Mouse (Mus musculus) yolk sac, embryonic 10.5 days (tissue): Measurements from ENCODE around the gene Glis3.

Source experiments
- DNase-seq: peaks from one replicate; pipeline ENCODE4 v3.0.0-alpha.2; 2017; ENCODE audit warnings: low spot score

Glis3 gene

GRCm38 (mm10) chr19:28381441-28381840 is 298.4 kb downstream of the Glis3 start:
- no peak for DNase-seq

DNA sequence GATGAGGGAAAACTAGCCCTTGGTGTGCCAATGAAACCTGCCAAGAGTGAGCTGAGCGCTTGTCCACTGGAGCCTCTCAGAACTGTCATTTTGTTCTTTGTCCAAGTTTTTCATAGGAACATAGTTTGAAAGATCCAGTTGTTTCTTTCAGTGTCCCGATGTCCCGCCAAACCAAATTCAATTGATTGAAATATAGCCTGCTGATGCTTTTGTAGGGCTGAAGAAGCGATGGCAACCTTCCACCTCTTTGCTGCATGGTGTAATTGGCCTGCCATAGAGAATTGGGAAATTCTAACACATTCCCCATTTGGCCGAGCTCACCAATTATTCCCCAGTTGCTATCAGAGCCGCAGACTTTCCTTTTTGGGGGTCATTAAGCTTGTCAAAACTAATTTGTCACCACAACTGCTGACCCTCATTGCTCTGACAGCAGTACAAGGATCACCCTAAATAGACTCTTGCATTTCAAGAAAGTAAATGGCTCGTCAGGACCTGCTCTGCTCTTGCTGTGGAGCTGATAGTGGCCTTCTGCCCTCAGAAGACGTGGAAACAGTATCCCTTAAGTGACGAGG is 299.1 kb downstream of the Glis3 start:
- no peak for DNase-seq

GRCm38 (mm10) chr19:28377788-28378295 is 302.0 kb downstream of the Glis3 start:
- no peak for DNase-seq

DNA sequence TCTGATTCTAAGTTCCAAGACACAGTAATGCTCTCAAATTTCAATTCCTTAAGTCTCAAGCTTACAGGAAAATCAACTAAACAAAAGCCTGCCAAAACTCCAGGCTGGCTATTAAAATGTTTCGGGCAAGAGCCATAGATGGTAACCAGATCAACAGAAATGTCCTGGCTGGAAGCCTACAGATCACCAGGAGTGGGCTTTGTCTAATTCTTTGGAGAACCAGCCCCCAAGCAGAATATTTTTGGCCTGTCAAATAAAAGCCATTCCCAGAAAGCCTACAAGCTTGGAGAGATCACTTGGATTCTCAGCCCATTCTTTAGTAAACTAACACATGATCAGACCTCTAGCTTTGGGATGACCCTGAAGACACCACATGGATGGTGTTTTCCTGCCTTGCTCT is 303.5 kb downstream of the Glis3 start:
- DNase-seq: no peak

- no peak for DNase-seq
Measured at GRCm38 (mm10) chr19:28375746-28376145, 304.1 kb downstream of the Glis3 start.

DNA sequence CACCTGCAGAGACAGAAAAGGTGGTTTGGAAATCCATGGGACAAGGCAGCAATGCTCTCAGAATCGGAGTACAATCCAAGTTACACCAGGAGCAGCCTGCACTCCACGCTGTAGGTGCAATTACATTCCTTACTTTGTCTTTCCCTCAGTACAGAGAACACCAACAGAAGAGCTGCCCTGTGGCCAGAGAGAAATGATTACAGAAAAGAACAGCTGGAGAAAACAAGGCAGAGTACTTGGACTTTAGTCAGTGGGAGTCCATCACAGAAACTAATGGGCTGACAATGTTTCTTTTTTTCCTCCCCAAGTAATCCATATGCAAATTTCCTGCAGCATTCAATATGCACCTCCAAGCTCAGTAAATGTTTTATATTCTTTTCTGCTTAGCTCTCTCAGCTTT is 305.4 kb downstream of the Glis3 start:
- no peak for DNase-seq

- DNase-seq: no peak
Measured at GRCm38 (mm10) chr19:28368215-28368614, 311.7 kb downstream of the Glis3 start.

DNA sequence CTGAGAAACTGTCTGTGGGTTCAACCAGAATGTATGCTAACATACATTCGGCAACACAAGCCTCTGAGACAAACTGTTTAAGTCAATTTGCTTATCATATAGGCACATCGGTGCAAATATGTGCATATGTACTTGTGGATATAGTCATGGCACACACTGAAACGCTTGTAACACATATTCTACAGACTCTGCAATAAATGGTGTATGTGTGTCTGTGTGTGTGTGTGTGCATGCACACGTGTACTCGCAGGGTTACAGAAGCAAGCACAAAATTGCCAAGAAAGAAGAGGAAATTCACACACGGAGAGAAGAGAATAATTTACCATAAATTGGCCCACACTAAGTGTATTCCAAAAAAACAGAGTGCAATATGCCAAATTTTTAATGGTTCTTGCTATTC is 312.6 kb downstream of the Glis3 start:
- no peak for DNase-seq

DNA sequence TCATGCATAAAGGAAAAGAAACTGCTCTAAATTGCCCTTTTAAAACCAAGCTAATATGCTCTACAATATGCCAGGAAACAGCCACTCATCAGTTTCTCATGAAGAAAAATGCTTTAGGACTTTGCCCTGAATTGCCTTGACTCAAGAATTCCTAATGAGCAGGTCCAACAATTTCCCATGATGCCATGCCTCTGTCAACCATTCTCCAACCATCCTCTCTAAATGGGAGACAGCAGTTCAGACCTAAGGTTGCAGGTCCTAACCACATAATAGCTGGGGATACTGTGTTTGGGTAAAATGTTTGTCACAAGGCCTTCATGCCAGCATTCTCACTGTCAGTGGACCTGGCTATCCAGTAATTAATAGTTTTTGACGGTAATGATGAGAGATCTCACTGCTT is 313.1 kb downstream of the Glis3 start:
- DNase-seq: no peak

DNA sequence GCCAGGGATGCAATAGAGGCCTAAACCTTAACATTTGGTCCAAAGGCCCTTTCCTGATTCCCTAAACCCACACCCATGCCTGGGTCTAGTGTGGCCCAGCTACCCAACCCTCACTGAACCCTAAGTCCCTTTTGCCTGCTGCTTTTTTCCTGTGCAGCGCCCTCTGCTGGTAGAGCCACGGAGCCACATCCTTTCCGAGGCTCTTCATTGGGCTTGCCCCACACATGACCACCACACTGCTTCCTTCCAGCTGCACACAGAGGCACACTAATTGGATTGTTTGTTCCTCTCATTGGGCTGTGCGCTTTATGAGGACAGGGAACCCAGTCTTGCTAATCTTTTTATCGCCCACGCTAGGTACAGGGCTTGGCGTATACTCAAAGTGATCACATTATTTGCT is 314.0 kb downstream of the Glis3 start:
- DNase-seq: peak; percentile 16

DNA sequence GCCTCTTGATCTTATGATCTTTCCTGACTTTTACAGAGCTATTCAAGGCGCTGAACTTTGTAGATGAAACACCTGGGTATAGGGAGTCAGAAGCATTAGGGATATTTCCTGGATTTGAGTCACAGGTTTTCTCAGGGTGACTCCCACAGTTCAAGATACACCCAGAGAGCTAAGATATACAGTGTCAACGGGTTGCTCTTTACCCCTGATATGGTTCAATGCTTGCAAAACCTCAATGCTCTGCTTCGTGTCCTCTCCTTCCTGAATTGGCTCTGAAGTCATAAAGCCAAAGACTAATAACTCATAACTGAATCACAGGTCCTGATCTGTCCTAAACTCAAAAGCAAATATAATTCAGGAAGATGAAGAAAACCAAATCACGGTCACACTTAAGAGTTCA is 319.0 kb downstream of the Glis3 start:
- DNase-seq: no peak

DNA sequence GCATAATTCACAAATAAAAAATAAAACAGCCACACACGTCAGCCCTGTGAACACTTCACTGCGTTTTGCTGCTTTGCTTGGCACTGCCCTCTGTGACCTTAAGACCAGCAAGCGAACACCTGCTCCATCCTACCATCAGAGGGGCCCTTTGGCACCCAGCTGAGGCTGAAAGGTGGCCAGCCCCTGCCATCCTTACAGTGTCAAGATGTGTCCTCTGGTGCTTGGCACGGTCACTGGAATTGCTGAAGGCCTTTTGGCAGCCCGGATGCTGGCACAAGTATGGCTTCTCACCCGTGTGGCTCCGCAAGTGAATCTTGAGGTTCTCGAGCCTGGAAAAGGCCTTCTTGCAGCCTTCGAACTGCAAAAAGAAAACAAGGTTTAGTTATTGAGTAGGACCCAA is 322.3 kb downstream of the Glis3 start:
- no peak for DNase-seq

- DNase-seq: no peak
Measured at GRCm38 (mm10) chr19:28351068-28352066, 328.5 kb downstream of the Glis3 start.

- no peak for DNase-seq
Measured at GRCm38 (mm10) chr19:28347080-28347825, 332.6 kb downstream of the Glis3 start.

DNA sequence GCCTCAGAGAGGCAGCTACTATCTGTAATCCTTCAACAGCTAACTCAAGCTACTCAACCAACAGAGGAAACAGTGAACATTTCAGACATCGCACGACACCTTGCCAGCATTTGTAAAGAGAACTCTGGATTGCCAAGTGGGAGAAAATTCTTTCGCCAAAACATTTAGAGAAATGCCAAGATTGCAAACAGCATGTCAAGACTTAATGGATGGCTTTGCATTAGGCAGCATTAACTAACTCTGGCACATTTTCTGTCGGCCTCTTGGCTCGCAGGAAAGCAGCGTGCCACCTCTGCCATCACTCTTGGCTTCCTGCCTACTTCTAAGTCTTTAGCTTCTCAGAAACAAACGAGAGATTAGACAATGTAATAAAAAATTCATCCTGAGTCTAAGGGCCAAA is 336.2 kb downstream of the Glis3 start:
- DNase-seq: no peak

DNA sequence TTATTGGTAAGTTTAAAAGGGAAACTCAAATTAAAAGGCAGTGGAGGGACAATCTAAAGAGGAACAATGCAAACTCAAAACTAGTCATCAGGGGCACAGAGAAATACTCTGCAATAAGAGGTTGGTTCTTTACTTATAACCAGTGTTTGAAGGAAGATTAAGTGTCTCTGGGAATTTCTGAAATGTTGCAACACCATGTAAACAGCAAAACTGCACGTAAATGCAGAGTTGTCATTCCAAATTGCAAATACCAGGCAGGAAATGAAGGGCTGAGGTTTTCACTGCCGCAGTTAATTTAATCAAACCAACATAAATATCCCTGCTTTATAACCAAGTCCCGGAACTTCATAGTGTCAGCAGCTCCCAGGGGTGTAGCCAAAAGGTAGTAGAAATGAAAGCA is 342.3 kb downstream of the Glis3 start:
- DNase-seq: no peak

DNA sequence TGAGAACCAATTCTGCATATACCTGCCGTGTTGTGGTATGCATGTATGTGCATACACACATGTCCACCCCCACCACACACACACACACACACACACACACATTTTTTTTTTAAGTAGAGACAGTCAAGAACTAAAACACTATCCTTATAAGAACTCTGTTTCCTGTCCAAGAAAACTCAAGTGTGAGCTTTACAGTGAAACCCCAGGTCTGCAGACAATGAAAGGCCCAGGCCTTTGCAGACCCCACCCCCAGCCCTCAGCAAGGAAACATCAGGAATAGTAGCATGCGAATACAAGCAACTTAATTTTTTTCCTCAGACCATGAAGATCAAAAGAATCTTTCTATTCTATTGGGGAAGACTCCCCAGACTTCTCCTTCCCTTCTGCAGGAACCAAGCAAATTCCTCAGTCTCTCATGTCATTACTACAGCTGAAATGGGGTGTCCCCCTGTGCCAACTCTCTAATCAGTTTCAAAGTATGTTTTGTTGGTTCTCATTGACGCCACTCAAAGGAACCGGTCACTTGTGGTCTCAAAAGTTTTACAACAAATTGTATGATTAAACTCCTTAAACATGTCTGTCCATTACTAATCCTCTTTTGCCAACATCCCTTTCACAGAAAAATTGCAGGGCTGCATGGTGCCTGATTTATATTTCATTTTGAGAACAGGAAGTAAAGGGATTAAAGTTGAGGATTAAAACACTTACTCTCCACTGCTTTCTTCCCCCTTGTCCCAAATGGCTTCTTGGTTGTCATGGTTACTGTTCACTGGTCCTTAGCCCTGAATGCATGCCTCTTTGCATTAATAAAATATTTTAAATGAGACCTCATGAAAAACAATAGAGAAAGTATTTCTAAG is 343.0 kb downstream of the Glis3 start:
- no peak for DNase-seq

GRCm38 (mm10) chr19:28335890-28336289 is 344.0 kb downstream of the Glis3 start:
- no peak for DNase-seq

DNA sequence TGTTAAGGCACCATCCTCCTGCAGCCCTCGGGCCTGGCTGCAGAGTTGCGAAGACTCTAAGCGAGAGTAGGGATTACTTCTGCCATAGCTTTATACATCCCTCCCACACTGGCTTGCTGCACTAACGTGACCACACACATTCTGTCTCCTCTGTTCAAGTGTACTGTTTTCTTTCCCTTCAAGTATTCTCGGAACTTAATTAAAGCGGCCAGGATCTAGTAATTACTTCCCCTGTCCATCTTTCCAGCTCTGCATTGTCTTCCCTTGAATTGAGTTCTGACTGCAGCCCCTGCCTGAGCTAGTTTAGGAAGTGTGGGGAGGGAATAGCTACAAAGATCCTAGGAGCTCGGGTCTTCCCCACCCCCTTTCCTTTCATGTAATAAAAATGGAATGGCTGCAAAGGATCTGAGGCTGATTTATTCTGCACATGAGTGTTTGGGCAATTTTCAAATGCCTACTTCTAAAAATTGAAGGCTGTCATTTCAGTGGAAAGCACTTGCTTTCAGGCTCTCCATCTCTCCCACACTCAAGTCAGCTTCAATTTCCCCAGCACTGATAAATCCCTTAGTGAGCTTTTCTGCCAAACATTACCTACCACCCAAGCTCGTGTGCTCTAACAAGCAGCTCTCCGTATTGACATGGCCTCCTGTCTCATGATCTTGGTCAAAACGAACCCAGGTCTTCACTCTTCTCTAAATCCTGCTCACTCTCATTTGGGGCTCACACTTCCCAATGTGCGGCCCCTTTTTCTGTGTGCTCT is 346.7 kb downstream of the Glis3 start:
- DNase-seq: no peak

DNA sequence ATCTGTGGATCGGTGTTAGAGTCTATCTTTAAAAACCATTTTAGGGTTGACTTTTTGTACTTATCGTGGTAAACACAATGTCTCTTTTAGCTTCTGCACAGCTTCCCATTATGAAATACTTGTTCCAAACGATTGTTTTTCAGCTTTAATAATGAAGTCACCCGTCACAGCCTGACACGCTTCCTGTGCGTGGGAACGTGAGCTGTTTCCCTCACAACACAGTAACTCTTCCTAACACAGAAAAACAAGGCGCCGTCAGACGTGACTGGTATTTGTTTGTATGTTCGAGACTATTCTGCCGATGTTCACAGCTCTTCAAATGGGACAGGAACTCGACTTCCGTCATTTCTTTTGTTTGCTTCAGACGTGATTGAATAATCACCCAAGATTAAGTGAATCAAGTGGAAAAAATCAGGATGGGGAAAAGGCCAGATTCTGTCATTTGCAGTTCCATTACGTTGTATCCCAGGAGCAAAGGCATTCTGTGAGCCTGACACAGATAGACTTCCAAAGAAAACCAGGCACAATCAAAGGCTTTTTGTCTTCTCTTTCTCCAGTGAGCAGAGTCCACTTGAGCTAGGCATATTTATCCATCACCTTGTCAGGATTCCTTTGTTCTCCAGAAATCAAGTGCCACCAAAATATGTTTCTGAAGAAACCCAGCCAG is 351.3 kb downstream of the Glis3 start:
- no peak for DNase-seq
